Mouse (Mus musculus) urinary bladder, postnatal 36 days (tissue): ENCODE data around the gene Opcml.

Experiments used
- DNase-seq, 2 experiments: peaks; one replicate each; pipeline ENCODE4 v3.0.0; 2022; ENCODE audit warnings: low spot score in 2 of 2, mixed read lengths in 1 of 2

Opcml gene

DNA sequence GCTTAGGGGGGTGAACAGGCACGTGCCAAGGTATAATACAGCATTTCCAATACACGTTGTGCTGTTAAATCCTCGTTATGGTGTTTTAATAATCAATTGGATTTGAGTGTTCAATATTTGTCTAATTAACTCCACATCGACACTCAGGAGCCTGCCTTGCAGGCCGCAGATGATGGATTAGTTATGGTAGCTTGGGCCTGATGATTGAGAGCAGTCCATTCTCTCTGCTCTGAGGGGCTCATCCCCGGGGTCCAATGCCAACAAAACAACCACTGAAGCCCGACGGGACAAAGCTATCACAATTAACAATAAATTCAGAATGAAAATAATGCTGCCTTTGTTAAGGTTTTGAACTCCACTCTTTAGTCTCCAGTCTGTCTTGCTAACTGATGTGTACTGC is 641.6 kb downstream of the Opcml start:
- no peak for DNase-seq

DNA sequence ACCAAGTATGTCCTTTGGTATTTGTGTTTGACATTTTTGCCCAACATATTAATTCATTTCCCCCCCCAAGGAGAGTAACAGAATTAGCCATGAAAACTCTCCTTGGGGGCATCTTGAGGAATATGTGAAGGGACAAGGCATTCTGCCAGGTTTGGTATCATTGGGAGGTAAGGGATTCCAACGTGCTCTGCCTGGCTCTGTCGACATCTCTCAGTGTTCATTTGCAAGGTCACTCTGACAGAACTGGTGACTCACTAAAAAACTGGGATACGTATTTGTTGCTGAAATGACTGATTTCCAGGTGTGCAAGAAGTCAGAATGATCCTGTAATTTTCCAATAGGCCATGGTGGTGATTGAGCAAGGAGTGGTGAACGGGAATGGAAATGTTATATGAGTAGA is 648.2 kb downstream of the Opcml start:
- DNase-seq, result no peak

DNA sequence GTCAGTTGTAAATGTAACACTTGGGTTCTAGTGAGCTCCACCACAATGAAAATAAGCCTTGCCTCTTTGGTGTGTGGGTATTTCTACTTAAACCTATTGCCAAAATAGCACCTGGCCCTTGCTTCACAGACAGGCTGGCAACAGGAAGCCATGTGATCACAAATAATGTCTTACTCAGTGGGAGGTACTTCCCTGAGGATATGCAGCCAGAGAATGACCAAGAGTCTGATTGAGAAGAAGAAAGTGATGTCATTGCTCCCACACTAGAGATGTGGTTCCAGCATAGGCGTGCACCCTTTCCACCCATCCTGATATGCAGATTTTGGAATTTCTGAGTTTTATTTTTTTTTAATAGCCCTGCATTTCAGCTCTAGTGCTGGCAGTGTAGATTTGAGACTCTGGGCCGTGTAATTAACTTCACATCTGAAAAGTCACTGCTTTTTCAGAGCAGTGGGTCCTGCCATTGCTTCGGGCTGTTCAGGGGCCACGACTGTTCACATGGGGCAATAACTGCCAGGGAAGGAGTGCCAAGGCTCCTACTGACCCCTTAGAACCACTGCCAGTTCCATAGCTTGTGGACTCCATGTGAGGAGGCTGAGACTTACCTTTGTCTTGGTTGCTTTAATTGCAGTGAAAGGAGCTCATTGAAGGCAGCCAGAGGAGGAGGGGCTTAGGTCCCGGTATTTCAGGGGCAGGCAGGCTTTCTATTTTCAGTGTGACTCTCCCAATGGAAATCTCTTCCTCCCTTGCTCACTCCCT is 649.0 kb downstream of the Opcml start:
- DNase-seq, result no peak

DNA sequence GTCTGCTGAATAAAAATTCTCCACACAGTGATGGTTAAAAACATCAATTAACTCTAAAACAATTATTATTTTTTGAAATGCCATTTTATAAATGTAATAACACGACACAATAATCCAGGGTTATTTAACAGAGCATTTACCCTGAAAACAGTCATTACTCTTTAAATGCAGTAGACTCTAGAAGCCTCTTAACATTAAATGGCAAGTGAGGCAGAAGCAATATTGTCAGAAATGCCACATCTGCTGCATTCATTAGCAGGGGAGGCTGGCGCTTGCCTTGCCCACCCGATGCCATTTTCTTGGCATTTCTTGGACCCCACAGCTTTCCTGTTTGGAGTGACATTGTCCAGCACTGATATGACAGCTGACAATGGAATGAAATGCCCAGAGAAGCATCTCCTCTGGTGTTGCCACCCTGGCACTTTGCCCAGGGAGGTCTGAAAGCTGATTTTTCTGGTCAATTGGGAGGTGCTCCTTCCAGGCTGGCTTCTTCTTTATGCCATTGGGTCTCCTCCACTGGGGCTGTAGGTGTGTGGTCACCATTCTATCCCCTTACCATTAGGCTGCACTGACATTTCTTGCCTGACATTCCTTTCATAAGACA is 649.7 kb downstream of the Opcml start:
- no peak for DNase-seq

DNA sequence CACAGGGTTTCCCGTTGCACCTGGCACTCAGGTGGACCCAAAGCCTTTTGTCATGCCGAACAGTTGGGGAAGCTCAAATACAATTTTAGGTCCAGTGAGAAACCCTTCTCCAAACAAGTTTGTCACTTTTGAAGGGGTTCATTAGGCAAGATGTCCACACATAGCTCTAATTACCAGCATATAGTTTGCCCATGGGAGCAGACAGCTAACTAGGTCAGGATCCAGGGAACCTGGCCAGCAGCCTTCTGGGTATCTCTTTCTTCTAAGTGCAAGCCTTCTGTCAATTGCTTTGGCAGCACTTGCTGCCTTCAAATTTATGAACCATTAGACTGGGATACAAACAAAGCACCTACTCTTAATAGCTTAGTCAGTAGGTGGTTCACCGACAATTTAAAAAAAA is 653.9 kb downstream of the Opcml start:
- DNase-seq, result no peak

DNA sequence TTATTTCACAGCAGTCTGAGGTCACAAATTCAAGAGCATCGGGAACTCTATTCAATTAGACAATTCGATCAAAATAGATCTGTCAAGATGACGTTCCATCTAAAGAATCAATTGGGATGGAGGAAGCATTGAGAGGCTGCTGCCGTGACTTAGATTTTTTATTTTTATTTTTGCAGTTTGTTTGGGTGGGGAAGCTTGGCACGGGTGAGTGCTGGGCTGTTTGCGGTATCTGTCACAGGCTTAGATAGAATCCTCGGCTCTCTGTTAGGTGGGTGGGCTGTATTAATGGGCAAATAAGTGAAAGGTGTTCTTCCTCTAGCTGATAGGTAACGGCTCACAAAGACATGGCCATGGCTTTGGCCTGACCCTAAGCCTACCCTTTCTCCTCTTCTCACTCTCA is 654.4 kb downstream of the Opcml start:
- no peak for DNase-seq

DNA sequence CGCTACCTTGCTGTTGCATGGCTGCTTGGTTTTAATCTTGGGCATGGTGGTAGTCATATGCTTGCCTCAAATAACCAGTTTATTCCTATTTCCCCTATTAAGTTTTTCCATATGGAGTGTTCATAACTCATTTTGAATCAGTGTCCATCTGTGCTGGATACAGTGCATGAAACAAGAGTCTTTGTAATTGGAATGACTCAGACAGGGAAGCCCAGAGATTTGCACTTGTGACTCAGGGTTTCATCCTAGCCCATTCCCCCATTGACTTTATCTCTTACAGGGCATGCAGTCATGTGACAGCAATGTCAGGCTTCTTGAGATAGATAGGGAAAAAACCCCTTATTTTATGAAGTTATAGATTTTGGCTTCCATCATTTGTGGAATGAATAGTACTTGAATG is 655.3 kb downstream of the Opcml start:
- DNase-seq, result no peak

DNA sequence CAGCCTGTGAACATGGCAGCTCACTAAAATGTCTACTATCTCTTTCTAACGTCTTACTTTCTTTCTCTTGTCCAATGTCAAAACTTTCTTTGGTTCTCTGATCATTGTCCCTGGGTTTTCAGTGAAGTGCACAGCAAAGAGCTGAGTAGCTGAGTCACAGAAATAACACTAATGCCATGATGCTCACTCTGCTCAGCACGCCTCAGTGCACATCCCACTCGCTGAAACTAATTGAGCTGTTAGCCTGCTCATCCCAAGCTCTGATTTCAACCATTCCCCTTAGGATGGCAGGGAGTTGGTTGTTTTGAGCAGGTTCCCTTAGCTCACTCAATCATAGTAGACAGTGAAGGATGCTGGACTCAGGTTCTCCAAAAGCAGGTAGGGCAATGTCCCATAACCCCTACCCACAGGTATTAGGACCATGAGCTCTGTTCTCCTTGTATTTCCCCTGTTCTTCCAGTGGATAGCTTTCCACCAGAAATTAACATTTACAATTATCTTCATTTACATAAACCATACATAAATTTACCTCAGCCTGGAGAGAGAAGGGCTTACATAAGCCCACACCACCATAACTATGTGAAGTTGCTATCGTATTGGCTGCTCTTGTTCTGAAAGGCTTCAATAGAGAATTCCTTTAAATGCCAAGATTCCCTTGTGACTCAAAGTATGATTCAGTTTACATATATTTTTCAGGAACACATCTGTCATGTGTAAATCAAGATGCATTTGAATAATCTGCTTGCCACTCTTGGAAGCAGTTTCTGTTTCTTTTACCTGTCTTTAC is 655.9 kb downstream of the Opcml start:
- no peak for DNase-seq

DNA sequence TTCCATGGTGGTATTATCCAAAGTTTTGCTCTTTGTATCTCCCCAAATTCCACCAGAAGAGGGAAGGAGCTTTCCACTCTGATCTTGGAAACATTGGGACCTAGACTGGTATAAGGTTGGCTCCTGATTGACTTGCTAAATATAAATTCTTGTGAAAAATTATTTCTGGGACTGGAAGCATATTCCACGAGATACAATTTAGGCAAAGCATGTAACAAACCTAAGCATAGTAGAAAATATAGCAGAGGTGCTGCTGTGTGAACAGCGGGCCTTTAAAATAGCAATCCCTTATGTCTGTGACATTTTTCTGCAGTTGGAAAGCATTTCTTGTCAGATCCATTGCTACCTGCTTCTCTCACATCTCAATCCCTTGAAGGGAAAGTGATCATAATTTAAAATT is 661.9 kb downstream of the Opcml start:
- no peak for DNase-seq

DNA sequence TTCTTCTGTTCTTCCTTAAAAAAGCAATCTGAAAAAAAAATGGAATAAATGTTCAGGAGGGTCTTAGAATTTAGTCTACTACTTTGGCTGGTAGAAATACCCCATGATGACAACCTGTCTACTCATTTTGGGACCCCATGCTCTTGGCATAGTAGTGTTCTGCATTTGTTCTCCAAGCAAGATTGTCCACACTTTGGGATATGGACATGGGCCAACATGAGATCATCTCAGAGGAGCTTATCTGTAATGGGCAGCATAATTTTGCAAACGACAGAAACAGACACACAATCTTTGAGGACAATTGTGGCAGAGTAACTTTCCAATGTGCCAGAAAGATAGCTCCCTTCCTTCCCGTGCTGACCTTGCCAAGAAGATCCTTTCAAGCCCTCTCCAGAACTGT is 662.5 kb downstream of the Opcml start:
- DNase-seq, result no peak

DNA sequence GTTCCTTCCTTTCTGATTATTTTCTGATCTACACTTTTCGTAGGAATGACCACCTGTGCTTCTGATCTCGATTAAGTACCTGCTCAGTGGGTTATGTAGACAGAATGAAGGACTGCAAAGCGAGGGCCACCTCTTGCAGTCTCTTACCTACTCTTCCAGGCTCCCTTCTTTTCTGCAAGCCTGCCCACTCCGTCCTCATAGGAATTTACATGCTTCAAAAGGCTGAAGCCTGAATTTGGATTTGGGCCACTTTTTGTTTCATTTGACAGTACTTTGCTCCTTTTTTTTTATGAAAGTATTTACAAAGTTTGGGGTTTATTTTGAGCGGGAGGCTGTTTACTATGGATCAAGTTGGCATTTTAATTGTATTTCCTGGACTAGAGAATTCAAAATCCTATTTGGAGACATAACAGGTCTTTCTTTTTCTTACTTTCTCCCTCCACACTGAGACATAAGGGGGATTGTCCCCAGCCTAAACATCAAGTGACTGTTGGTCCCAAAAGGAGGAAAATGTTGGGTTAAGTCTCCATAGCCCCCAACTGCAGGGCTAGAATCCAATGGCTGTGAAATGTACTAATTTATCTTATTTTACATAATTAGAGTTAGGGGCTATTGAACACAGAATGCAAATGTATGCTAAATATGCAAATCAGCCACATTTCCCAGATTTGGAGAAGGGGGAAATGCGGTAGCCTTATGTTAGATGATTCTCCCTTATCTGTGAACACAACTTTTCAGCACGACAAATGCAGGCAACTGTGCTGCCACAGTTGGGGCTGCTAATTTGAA is 667.6 kb downstream of the Opcml start:
- no peak for DNase-seq

DNA sequence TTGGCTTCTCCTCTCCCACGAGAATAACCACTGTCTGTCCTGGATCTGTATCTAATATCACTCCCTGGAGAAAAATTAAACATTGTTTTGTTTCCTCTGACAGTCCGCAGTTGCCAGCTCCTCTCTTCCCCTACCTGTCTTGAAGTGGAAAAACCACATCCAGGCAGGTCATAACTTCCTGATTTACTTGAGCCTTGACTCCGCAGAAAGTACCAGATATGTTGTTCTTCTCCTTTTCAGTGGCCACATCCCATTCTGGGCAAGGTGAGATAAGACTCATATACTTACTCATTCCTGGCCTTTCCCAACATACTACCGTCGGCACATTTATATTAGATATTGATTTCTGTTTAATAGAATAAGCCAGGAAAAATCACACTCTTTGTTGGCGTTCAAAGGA is 673.0 kb downstream of the Opcml start:
- no peak for DNase-seq

DNA sequence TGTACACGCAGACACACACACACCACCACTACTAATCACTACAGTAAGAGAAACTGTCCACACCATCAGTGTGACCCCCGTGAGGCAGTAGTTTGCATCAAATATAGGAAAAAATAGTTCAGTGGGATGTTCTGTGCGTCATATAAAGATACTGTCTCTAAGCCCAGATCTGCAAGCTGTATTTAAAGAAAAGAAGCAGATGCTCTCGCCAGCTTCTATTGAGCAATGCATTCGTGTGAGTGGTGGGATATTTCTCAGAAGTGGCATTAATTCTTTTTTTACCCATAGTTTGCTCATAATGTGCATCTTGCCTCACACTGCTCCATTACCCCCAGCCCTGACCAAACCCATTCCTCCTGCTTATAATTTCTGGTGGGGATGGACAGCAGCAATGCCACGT is 678.8 kb downstream of the Opcml start:
- no peak for DNase-seq

DNA sequence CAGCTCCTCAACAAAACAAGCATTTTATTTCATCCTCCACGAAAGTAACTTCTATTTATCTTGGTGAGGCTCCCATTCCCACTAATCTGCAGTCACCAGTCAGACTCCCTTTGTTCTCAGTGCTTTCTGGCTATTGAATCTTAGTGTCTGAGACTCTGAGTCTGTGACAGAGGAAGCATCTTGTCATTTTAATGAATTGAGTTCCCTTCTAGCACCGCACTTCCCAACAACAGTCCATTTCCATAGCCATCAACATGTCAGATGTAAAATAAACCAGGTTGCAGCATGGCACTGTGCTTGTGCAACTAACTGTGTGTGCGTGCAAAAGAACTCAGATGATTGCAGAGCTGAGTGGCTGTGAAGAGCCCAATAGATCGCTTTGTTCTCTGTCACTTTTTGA is 680.9 kb downstream of the Opcml start:
- no peak for DNase-seq

DNA sequence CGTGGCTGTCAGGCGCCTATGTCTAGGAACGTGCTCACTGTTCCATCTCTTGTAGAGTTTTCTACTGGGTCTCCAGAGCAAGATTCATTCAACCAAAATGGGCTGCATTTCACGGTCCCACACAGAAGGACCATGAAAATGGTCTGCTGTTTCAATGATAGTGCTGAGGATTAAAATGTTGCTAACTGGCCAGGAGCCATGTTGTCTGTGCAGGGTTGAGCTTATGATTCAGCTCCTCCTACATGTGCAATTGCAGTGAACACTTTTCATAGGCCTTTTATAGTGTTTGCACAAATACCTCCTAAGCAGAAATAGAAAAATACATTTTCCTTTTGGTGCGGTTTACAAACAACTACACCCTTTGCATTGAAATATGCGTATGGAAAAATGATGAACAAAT is 684.0 kb downstream of the Opcml start:
- no peak for DNase-seq

DNA sequence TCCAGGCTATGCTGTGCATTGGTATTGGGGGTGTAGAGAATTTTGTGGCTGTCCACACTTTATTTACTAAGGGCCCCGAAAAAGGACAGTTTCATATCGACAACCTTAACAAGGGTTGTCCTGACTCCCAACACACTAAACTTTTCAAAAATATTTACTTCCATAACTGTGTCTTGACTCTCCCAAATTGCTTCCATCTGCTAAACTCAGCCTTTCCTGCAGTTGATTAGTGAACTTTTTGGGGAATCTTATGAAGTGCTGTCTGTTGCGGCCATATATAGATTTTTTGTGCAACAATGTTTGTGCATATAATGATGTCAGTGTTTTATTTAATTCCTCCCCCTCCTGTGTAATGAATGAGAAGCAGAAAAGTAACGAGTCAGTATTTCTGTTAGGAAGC is 690.7 kb downstream of the Opcml start:
- no peak for DNase-seq

DNA sequence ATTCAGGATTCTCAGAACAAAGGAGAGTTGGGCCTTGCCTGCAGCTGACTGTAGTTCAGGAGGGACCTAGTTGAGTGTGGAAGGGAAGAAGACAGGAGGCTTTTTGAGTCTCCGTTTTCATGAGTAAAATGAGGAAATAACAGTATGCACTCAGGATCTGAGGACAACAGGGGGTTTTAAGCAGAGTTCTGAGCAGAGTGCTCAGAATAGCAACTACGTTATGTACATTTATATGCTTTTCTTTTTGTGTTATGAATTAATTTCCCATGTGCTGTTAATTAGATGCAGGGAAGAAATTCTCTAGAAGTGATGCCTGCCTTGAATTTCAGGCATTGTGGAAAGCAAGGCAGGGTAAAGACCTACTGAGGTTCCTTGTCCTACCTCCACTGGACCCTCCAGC is 697.9 kb downstream of the Opcml start:
- DNase-seq, result no peak

DNA sequence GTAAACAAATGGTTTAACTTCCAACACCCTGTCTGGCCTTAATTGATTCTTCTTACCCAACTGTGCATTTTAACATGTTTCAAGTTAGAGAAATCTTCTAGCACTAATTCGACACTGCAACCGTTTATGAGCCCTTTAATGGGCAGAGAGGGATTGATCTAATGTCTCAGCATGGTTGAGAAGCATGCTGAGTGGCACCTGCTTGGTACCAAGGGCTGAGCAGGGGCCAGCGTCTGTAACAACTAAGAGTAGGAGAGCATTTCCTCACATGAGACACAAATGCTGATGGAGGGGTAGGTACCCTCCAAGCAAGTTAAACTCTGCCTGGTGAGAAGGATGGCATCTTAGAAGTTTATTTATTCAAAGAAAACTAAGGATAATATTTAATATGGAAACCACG is 699.3 kb downstream of the Opcml start:
- no peak for DNase-seq

DNA sequence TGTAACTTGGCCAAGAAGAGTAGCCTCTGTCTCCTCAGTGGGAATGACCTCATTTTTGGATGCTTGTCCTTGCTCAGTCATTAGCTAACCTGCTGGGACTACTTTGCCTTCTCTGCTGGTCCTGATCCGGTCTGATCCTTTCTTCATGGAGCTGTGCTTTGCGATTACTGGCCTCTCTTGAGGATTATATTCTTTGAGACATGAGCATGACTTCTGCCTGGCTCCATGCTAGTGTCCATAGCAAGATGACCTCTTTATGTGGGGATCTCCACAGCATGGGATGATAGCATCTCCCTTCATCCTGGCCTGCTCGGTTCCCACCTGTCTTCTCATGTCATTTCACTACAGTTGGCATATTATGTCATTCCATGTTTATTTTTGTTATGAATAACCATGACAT is 699.8 kb downstream of the Opcml start:
- DNase-seq, result no peak

DNA sequence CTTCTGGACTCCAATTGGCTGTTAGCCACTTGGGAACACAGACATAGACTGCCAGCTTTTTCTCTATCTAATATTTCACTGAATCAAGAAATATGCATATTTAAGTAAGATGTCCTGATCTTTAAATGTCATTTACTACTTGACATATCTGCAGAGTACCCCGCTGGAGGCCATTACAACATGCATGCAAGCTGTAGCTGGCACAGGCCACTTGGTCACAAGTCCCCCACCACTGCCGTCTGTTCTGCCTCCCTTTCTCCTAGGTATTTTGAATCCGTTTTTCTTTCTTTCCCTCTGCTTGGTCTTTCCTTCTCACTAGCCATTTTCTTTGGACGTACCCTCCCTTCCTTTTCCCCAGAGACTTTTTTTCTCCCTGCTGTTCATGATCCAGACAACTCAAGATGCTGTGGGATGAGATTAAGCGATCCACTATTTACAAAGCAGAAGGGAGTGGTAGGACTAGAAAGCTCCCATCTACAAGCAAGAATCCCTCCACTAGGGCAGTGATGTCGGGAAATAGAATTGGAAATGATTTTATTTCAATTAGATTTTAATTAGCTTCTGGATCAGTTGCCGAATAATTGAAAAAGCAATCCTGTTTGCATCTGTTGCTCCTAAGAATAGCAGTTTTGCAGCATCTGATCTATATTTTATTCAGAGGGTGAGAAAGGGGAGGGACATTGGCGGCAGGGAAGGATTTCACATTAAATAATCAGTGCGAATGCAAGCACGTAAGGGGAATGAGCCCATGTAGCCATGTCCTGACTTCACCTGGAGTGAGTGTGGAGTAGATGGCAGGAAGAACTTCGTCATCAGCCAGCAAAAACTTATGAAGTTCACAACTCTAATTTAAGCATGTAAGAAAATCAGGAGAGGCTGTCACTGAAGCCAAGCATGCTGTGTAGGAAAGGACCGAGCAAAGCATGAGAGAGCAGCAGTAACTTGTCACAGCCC is 709.5 kb downstream of the Opcml start:
- DNase-seq, result no peak

DNA sequence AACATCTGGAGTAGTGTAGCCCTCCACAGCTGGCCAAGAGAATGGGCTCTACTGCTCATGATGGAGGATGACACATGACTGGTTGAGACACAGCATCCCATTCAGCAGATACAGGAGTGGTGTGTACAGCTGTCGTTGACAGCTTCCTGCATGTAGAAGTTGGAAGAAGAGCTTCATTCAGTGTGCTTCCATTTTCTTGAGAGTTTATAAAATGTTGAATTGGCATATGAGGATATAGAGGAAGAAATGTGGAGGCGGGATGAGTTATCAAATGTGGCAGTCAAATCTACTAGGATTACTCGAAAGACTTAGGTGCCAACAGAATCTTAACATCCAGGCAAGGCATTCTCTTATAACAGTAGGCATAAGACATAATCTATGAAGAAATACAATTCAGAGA is 723.3 kb downstream of the Opcml start:
- DNase-seq, result no peak
